Mouse (Mus musculus) hindbrain, embryonic 13.5 days (tissue): ENCODE results near the gene Fanci. TPM values are rescaled to one million over a fixed set of nuclear protein-coding genes. Genes with fewer than 3 reads are reported as not detected.

ENCODE experiments used
- ATAC-seq: fragments of 200-750 bp; cut with Nextera tagmentation; 2 replicates; pipeline ENCODE4 v1.8.0; 2017; ENCODE audit warnings: moderate TSS enrichment; ENCODE audit not compliant: low FRiP score
- H3K27ac ChIP-seq: fragments of 300-500 bp; sonication (generic); 2 replicates; pipeline ENCODE4 v1.5.1; 2015; ENCODE audit warnings: inconsistent platforms, mild to moderate bottlenecking, moderate library complexity
- H3K27me3 ChIP-seq: fragments of 300-500 bp; sonication (generic); 2 replicates; pipeline ENCODE4 v1.6.1; 2015; ENCODE audit warnings: mild to moderate bottlenecking, inconsistent platforms
- H3K36me3 ChIP-seq: fragments of 300-500 bp; sonication (generic); 2 replicates; pipeline ENCODE4 v1.6.1; 2015; ENCODE audit warnings: mild to moderate bottlenecking, inconsistent platforms
- H3K4me1 ChIP-seq: fragments of 300-500 bp; sonication (generic); replicated peaks from 2 replicates; pipeline ENCODE4 v1.6.1; 2015; ENCODE audit warnings: inconsistent platforms
- H3K4me2 ChIP-seq: fragments of 300-500 bp; sonication (generic); 2 replicates; pipeline ENCODE4 v1.6.1; 2015; ENCODE audit warnings: inconsistent platforms, mild to moderate bottlenecking, moderate library complexity
- H3K4me3 ChIP-seq: fragments of 300-500 bp; sonication (generic); 2 replicates; pipeline ENCODE4 v1.5.1; 2015; ENCODE audit warnings: mild to moderate bottlenecking, inconsistent platforms
- H3K9ac ChIP-seq: fragments of 300-500 bp; sonication (generic); 2 replicates; pipeline ENCODE4 v1.6.1; 2015; ENCODE audit warnings: mild to moderate bottlenecking, inconsistent platforms
- H3K9me3 ChIP-seq: fragments of 300-500 bp; sonication (generic); 2 replicates; pipeline ENCODE4 v1.6.1; 2016; ENCODE audit warnings: inconsistent platforms
- WGBS: fragments of 180-500 bp; shearing (Covaris S2); methylation state at CpG from one replicate; pipeline ENCODE4 v1.1.7; 2015; 5-methylcytosine and 5-hydroxymethylcytosine counted together
- polyA plus RNA-seq: library from polyadenylated mRNA; unstranded; fragments of >200 nt; fragmentation: Nextera tagmentation; extraction: Ambion mirVana; gene quantifications from 2 replicates; pipeline ENCODE4 v1.2.1, GENCODE M21; 2015

The Fanci gene
- polyA plus RNA-seq, 1 experiment from 2014 or later = 3.2 TPM

DNA sequence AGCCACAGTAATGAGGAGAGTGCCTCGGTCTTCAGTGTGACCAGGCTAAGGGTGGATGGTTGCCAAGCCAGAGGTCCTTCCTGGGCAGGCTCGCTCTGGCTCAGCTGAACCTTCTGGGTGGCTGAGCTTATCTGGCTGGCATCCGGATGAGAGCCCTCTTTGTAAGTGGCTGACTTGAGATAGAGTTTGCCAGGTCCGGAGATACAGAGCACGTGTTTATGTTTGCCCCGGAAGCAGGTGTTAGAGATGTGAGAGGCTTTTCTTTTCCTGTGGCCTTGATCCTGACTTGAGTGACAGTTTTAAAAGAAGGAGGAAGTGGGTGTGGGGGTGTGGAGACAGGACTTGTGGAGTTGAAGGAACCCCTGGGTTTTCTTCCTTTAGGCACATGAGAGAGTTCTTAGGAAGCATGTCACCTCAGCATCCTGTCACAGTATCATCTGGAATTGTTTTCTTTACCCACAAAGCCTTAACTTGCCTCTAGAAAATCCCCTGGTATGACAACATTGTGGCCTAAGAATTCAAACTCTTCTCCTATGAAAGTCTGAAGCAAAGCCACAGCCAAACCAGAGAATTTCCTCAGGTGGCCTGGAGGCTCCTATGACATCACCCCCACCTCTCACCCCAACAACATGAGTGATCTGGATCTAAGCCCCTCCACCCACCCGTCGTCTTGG is 28.2 kb upstream of the Fanci start:
- peaks cover 48% of the 10 kb centered on the region for H3K4me1 ChIP-seq
- H3K9me3 ChIP-seq = no peaks in the 10 kb centered on the region
- ATAC-seq = peak; percentile 34; the same call in 1 of the 2 replicates
- 72% methylated on average over 8 of the region's 8 CpGs for WGBS
- H3K27ac ChIP-seq = peak overlapping the region; percentile 81
- no peak overlapping the region for H3K4me3 ChIP-seq
- no peaks in the 10 kb centered on the region for H3K27me3 ChIP-seq
- no peak overlapping the region for H3K9ac ChIP-seq
- peaks cover 53% of the 10 kb centered on the region for H3K36me3 ChIP-seq
- H3K4me2 ChIP-seq = no peak overlapping the region

DNA sequence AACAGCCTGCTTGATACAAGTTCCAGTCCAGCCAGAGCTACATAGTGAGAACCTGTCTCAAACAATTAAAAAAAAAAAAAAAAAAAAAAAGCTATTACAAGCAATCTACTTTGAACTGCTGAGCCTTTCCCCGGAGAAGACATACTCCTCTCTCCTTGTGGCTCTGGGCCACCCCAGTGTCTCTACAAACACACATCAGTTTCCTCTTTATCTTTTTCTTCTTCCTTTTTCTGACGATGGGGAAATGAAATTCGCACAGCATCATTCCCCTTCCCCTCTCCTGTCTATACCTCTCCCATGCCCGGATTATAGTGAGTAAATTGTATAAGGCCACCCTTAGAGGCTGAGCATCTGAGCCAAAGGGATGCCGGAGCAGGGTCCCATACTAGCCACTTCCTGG is 23.1 kb upstream of the Fanci start:
- no peak overlapping the region for H3K4me3 ChIP-seq
- no peak for ATAC-seq
- 88% methylated on average over 5 of the region's 5 CpGs for WGBS
- H3K27me3 ChIP-seq = no peaks in the 10 kb centered on the region
- no peak overlapping the region for H3K27ac ChIP-seq
- H3K36me3 ChIP-seq = peaks cover 20% of the 10 kb centered on the region
- H3K4me2 ChIP-seq = no peak overlapping the region
- no peaks in the 10 kb centered on the region for H3K9me3 ChIP-seq
- H3K4me1 ChIP-seq = 0 out of 2 replicates have a peak, but pooled peaks cover 4% of the 10 kb centered on the region
- H3K9ac ChIP-seq = no peak overlapping the region

DNA sequence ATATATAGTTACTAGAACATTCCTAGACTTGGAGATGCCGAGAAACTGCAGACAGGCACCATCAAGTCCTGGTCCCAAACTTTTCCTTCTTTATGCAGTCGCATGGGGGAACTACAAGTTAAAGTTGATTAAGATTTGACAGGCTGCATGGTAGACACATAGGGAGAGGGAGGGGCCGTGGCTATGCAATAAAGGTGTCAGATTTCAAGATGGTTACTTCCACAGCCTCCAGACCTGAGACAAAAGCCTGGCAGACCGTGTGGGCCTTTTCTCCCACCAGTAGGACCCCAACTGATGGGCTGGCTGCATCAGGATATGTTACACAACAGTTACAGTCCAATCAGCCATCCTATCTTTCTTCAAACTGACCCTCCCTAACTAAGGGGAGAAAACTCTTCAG is 22.3 kb upstream of the Fanci start:
- Histone ChIP-seq H3K9me3 (no peaks in the 10 kb centered on the region), H3K36me3 (peaks cover 14% of the 10 kb centered on the region; the same call in 1 of the 2 replicates), H3K4me1 (no peaks in the 10 kb centered on the region), H3K27me3 (no peaks in the 10 kb centered on the region), H3K4me3 (no peak overlapping the region), H3K27ac (no peak overlapping the region), H3K9ac (no peak overlapping the region), H3K4me2 (no peak overlapping the region)
- no peak for ATAC-seq
- 45% methylated on average over 4 of the region's 4 CpGs for WGBS

DNA sequence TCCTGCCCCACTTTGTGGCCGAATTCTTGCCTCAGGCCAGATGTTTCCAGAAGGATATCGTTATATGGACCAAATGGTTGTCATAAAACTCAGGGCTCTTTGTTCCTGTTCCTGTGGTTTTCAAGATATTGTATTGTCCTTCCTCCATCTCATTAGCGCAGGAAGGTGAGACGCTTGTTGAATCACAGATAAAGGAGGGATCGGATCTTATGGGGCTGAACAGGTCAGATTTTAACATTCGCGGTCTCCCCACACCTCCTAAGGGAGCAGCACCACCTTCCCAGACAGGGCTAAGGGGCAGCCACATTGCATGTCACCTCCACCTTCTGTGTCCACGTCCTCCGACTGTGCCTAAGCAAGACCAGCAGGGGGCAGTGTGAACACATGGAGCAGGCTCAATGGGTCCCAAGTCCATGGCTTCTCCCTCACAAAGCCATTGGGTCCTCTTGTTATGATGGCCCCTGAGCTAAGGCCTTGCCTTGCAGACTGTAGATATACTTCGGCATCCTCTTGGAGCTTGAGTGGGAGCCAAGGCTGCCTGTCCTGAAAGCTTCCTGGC is 20.3 kb upstream of the Fanci start:
- ATAC-seq = 0 out of 2 replicates have a peak, but pooled peaks have one; percentile 52
- WGBS = 50% methylated on average over 10 of the region's 10 CpGs
- H3K4me2 ChIP-seq = no peak overlapping the region

DNA sequence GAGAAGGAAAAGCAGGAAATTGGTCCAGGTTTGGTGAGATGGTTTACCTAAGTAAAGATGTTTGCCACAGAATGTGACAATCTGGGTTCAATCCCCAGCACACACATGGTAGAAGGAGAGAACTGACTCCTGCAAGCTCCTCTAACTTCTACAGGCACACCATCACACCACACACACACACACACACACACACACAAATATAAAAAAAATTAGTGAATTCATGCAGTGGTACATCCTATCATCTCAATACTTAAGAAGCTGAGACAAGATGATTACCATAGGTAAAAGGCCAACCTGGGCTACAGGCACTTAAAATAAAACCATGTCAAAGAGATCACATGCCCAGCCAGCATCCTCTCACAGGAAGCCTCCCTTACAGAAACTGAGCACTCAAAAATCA is 17.7 kb upstream of the Fanci start:
- no peaks in the 10 kb centered on the region for H3K4me1 ChIP-seq
- H3K36me3 ChIP-seq = no peaks in the 10 kb centered on the region

More for the DNA sequence above, 20.3 kb upstream of the Fanci start:
- Histone ChIP-seq H3K4me1 (no peaks in the 10 kb centered on the region), H3K9me3 (no peaks in the 10 kb centered on the region), H3K27ac (no peak overlapping the region), H3K9ac (no peak overlapping the region), H3K36me3 (peaks cover 4% of the 10 kb centered on the region; the same call in 1 of the 2 replicates), H3K4me3 (no peak overlapping the region), H3K27me3 (no peaks in the 10 kb centered on the region)

DNA sequence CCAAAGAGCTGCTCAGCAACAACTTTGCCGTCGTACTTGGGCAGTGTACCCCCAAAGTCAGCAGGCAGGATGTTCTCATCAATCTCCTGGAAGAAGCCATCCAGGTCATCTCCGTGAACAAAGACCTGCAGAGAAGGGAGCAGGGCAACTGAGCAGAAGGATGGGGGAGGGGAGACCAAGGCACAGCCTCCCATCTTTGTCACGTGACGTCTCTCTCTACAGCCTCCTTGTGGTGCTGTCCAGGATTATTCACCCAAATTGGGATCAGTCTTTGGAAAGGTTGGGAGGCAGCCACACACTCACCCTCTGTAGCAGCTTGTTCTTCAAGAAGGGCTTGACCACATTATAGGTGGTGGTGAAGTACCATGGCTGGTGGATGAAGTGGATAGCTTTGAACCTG is 16.1 kb upstream of the Fanci start:
- ATAC-seq = no peak
- no peaks in the 10 kb centered on the region for H3K36me3 ChIP-seq
- H3K27me3 ChIP-seq = no peaks in the 10 kb centered on the region
- no peak overlapping the region for H3K27ac ChIP-seq
- H3K9me3 ChIP-seq = no peaks in the 10 kb centered on the region
- no peaks in the 10 kb centered on the region for H3K4me1 ChIP-seq
- no peak overlapping the region for H3K9ac ChIP-seq
- no peak overlapping the region for H3K4me3 ChIP-seq
- no peak overlapping the region for H3K4me2 ChIP-seq
- WGBS = 69% methylated on average over 5 of the region's 5 CpGs

More for the DNA sequence above, 17.7 kb upstream of the Fanci start:
- Histone ChIP-seq H3K9ac (no peak overlapping the region), H3K9me3 (no peaks in the 10 kb centered on the region), H3K4me2 (no peak overlapping the region), H3K27me3 (no peaks in the 10 kb centered on the region), H3K27ac (no peak overlapping the region), H3K4me3 (no peak overlapping the region)
- no peak for ATAC-seq

DNA sequence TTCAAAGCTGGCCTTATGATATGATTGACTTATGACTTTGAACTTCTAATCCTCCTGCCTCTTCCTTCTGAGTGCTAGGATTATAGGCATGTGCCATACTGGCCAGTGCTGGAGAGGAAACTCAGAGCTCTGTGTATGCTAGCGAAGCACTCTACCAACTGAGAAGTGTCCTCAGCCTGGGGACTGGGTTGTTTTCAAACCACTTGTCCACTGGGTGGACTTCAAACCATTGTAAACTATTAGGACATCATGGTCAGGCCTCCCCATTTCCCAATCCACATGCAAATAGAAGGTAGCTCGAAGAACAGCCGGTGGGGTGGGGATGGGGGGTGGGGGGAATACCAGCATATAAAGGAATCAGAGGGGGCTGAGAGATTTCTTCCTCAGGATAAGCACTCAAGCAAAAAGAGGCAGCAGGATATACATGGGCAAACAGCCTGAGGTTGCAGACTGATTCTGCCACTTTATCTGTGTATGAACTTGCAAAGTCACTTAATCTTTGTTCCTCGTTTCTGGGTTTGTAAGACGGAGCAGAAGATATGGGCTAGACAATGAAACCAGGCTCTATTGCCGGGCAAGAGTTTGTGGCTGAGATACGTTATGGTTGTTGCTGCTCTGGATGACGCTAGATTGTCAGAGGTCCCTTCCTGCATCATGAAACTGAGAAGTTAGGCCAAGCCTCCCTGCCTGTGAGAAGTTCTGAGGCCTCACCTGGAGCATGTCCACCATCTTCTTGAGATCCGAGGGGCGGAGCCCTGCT is 15.0 kb upstream of the Fanci start:
- no peak for ATAC-seq
- no peak overlapping the region for H3K9ac ChIP-seq
- 92% methylated on average over 10 of the region's 10 CpGs for WGBS
- H3K27ac ChIP-seq = no peak overlapping the region
- H3K9me3 ChIP-seq = no peaks in the 10 kb centered on the region
- no peaks in the 10 kb centered on the region for H3K27me3 ChIP-seq
- no peak overlapping the region for H3K4me3 ChIP-seq
- H3K36me3 ChIP-seq = no peaks in the 10 kb centered on the region
- no peak overlapping the region for H3K4me2 ChIP-seq
- H3K4me1 ChIP-seq = no peaks in the 10 kb centered on the region

DNA sequence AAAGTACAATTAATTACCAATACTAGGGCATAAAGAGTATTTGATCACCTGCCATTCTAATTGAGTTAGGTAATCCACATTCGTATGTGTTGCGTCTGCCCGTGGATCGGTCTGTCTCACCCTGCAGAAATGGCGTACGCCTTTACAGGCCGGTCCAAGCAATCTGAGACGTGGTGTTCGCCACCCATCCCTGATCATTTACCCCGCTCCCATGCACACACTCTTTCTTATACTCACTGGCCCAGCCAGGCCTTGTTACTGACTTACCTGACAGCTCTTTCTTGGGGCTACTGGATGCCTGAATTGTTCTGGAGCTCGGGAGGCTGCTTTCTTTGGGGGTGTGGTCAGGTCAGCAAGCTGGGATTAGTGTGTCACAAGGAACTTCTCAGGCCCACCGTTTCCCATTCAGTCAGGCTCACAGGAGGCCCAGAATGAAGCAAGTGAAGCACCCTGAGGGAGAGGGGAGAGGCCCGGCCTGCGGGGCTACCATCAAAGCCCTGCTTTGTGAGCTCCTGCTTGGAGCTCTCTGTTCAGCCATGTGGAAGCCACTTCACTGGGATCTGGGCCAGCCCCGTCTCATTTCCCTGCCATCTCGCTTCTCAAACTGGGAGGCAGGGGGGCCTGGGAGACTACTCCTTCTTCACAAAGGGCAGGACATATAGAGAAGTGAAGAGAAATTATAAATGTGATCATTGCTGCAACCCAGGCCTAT is 5.2 kb upstream of the Fanci start, which contains the start of gene Rlbp1:
Rlbp1 (minus strand) TSS at position 627 of the 712 bp plus-strand sequence.
- no peaks in the 10 kb centered on the region for H3K36me3 ChIP-seq
- H3K27me3 ChIP-seq = no peaks in the 10 kb centered on the region
- peaks cover 7% of the 10 kb centered on the region for H3K4me1 ChIP-seq
- no peak within 1 kb of the TSS for H3K9ac ChIP-seq
- no peak within 1 kb of the TSS for H3K4me2 ChIP-seq
- ATAC-seq = peak; percentile 68
- H3K4me3 ChIP-seq = no peak within 1 kb of the TSS
- H3K9me3 ChIP-seq = no peaks in the 10 kb centered on the region
- H3K27ac ChIP-seq = peak within 1 kb of the TSS; percentile 66
- WGBS = 60% methylated on average over 16 of the region's 16 CpGs

DNA sequence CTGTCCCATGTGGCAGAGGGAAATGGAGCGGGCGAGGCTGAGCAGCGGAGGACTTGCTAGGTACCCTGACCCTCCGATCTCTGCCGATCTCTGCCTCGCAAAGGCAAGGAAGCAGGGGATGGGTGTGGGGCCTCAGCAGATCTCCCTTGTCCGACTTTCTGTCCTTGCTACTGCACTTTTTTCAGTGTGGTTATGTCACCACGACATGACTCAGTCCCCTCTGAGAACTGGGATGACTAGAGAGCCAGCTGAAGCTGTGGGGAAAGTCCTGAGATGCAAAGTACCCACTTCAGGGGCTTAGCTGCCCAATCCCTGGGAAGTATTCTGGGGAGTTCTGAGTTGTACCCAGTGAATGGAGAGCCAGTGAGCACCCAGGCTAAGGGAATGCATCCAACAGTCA is 4.6 kb upstream of the Fanci start:
- Histone ChIP-seq H3K9me3 (no peaks in the 10 kb centered on the region), H3K4me3 (no peak overlapping the region), H3K4me2 (no peak overlapping the region), H3K27ac (peak overlapping the region; percentile 66), H3K9ac (no peak overlapping the region), H3K4me1 (peaks cover 9% of the 10 kb centered on the region), H3K36me3 (no peaks in the 10 kb centered on the region), H3K27me3 (no peaks in the 10 kb centered on the region)
- no peak; the same call in 1 of the 2 replicates for ATAC-seq
- 74% methylated on average over 8 of the region's 8 CpGs for WGBS

DNA sequence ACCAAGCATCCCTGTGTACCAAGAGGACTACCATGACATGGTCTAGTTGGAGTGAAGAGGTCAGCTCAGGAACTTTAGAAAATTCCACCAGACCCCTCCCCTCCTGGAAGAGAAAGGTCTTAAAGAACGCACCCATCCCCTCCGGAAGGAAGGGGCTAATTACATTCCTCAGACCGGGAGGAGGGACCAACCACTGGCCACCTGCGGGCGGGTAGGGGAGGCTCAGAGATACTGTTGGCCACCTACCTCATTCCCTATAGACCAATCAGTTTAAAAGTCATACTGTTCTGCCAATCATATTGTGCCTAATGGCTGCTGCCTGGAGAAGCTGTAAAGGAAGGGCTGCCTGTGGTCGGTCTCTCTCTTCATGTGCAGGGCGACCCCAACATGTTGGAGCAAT is 3.7 kb upstream of the Fanci start:
- Histone ChIP-seq H3K9me3 (no peaks in the 10 kb centered on the region), H3K27me3 (no peaks in the 10 kb centered on the region), H3K27ac (no peak overlapping the region), H3K9ac (no peak overlapping the region), H3K4me1 (peaks cover 16% of the 10 kb centered on the region), H3K4me2 (no peak overlapping the region), H3K36me3 (no peaks in the 10 kb centered on the region), H3K4me3 (no peak overlapping the region)
- WGBS = 64% methylated on average over 7 of the region's 7 CpGs
- no peak for ATAC-seq

DNA sequence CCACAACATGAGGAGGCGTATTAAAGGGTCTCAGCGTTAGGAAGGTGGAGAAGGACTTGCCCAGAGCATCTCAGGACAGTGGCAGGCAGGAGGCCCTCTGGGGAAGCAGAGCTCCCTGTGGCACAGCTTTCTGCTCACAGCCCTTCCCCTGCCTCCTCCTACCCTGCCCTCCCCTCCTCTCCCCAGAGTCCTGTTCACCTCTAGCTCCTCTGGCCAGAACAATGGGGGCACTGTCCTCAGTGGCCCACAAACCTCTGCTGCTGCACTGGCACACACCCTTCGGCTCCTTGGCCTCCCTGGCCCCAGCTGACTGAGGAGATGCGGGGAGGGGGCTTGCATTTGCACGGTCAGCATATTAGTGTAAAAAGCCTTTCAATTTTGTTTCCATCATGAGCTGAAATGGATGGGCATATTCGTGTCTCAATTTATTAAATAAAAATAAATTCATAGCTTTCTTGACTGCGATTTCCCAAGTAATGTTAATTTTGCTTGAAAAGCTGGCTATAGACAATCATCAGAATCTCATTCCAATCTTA is 3.0 kb upstream of the Fanci start:
- Histone ChIP-seq H3K27me3 (no peaks in the 10 kb centered on the region), H3K4me2 (no peak overlapping the region), H3K4me3 (no peak overlapping the region), H3K36me3 (no peaks in the 10 kb centered on the region), H3K9ac (no peak overlapping the region), H3K4me1 (peaks cover 16% of the 10 kb centered on the region), H3K9me3 (no peaks in the 10 kb centered on the region), H3K27ac (no peak overlapping the region)
- ATAC-seq = no peak; the same call in 1 of the 2 replicates
- WGBS = 58% methylated on average over 7 of the region's 7 CpGs
